Mouse (Mus musculus): Measurements from ENCODE around the gene Klc4.

Gene Klc4

GRCm38 (mm10) chr17:46651755-46652547 is 6.1 kb upstream of the Klc4 start:
- no peak for DNase-seq

- DNase-seq = no peak
Measured at GRCm38 (mm10) chr17:46651292-46651691, 5.5 kb upstream of the Klc4 start.

GRCm38 (mm10) chr17:46650232-46651031 is 4.6 kb upstream of the Klc4 start, which contains the start of gene Cul7:
Gene Cul7, plus strand, starts transcription at chr17:46650337.
- DNase-seq = peak; percentile 92 to 94

- DNase-seq = no peak
Measured at GRCm38 (mm10) chr17:46649811-46650210, 4.0 kb upstream of the Klc4 start.

GRCm38 (mm10) chr17:46648436-46648835 is 2.6 kb upstream of the Klc4 start:
- no peak for DNase-seq

- no peak for DNase-seq
Measured at GRCm38 (mm10) chr17:46647279-46647678, 1.5 kb upstream of the Klc4 start.

- no peak for DNase-seq
Measured at GRCm38 (mm10) chr17:46646322-46646662, 470 bp upstream of the Klc4 start.

- peak; percentile 87 to 90 for DNase-seq
Measured at GRCm38 (mm10) chr17:46644916-46645475, 826 bp downstream of the Klc4 start.

- no peak for DNase-seq
Measured at GRCm38 (mm10) chr17:46644152-46644805, 1.5 kb downstream of the Klc4 start.

- DNase-seq = no peak
Measured at GRCm38 (mm10) chr17:46642060-46642459, 3.8 kb downstream of the Klc4 start.

- DNase-seq = no peak
Measured at GRCm38 (mm10) chr17:46639929-46640328, 5.9 kb downstream of the Klc4 start.

GRCm38 (mm10) chr17:46636831-46637523 is 8.8 kb downstream of the Klc4 start:
- DNase-seq = peak; percentile 53 to 76

GRCm38 (mm10) chr17:46629685-46630441 is 16.0 kb downstream of the Klc4 start:
- peak; percentile 72 to 74 for DNase-seq

GRCm38 (mm10) chr17:46628791-46629684 is 16.8 kb downstream of the Klc4 start, which contains the start of gene Ptk7:
Gene Ptk7, minus strand, starts transcription at chr17:46629504.
- DNase-seq = peak; percentile 46 to 63

GRCm38 (mm10) chr17:46628471-46628790 is 17.4 kb downstream of the Klc4 start:
- peak; percentile 32 to 37 for DNase-seq

- DNase-seq = peak in 1 of 2 experiments; percentile 49
Measured at GRCm38 (mm10) chr17:46627409-46627808, 18.4 kb downstream of the Klc4 start.

GRCm38 (mm10) chr17:46624598-46624997 is 21.2 kb downstream of the Klc4 start:
- no peak for DNase-seq

- DNase-seq = peak in 1 of 2 experiments; percentile 44
Measured at GRCm38 (mm10) chr17:46623819-46624557, 21.8 kb downstream of the Klc4 start.

- DNase-seq = peak in 1 of 2 experiments; percentile 50
Measured at GRCm38 (mm10) chr17:46622269-46622668, 23.6 kb downstream of the Klc4 start.

- DNase-seq = peak; percentile 48 to 54
Measured at GRCm38 (mm10) chr17:46621324-46621723, 24.5 kb downstream of the Klc4 start.
